Mouse (Mus musculus): ENCODE data around the gene Ikzf3. TPM values are rescaled to one million over a fixed set of nuclear protein-coding genes. Genes with fewer than 3 reads are reported as not detected.

The Ikzf3 gene
- polyA plus RNA-seq, 2 experiments: 0.23 to 0.45 TPM

- no peak for DNase-seq (ENCODE audit: low spot score)
- no peak for ATAC-seq (ENCODE audit: low FRiP score, low read depth)
- H3K4me3 ChIP-seq (replicated peaks; ENCODE audit: low read length): peak overlapping the region; percentile 61
- no peaks in the 10 kb centered on the region for H3K9me3 ChIP-seq (ENCODE audit: control insufficient read depth, low read length)
- peak overlapping the region; percentile 61 for H3K9ac ChIP-seq (ENCODE audit: low read depth, low read length, severe bottlenecking)
- H3K27me3 ChIP-seq (ENCODE audit: control insufficient read depth, insufficient read depth, low read length): peaks cover 17% of the 10 kb centered on the region; the same call in 1 of the 2 replicates
- TF ChIP-seq POLR2A (IDR thresholded peaks at IDR 0.05; ENCODE audit: borderline replicate concordance, extremely low read depth, insufficient read depth, insufficient read length): no peak
- no peak overlapping the region for H3K27ac ChIP-seq (replicated peaks; ENCODE audit: low read depth, low read length)
- peak overlapping the region; percentile 90 for H3K4me2 ChIP-seq (replicated peaks; ENCODE audit: low read depth, low read length, severe bottlenecking)
- WGBS: 5% methylated on average over 24 of the region's 30 CpGs
- H3K36me3 ChIP-seq (ENCODE audit: control insufficient read depth, insufficient read depth, low read length): no peaks in the 10 kb centered on the region
- 0 out of 2 replicates have a peak, but pooled peaks cover 2% of the 10 kb centered on the region for H3K4me1 ChIP-seq (ENCODE audit: control insufficient read depth, insufficient read depth, low read length)
Measured at GRCm38 (mm10) chr11:98458121-98458990, 87.5 kb downstream of the Ikzf3 start.

- WGBS: under 1% methylated on average over 29 of the region's 64 CpGs
- no peak overlapping the region for H3K27ac ChIP-seq (replicated peaks; ENCODE audit: low read depth, low read length)
Measured at GRCm38 (mm10) chr11:98457367-98458120, 88.3 kb downstream of the Ikzf3 start.

GRCm38 (mm10) chr11:98456945-98457344 is 88.9 kb downstream of the Ikzf3 start:
- Histone ChIP-seq H3K4me2 (replicated peaks; ENCODE audit: low read depth, low read length, severe bottlenecking) (peak overlapping the region; percentile 90), H3K27ac (replicated peaks; ENCODE audit: low read depth, low read length) (no peak overlapping the region), H3K9ac (ENCODE audit: low read depth, low read length, severe bottlenecking) (0 out of 2 replicates have a peak overlapping the region, but pooled peaks have one; percentile 61), H3K4me1 (ENCODE audit: control insufficient read depth, insufficient read depth, low read length) (0 out of 2 replicates have a peak, but pooled peaks cover 2% of the 10 kb centered on the region), H3K4me3 (replicated peaks; ENCODE audit: low read length) (peak overlapping the region; percentile 61), H3K36me3 (ENCODE audit: control insufficient read depth, insufficient read depth, low read length) (no peaks in the 10 kb centered on the region), H3K9me3 (ENCODE audit: control insufficient read depth, low read length) (no peaks in the 10 kb centered on the region), H3K27me3 (ENCODE audit: control insufficient read depth, insufficient read depth, low read length) (peaks cover 17% of the 10 kb centered on the region; the same call in 1 of the 2 replicates)
- TF ChIP-seq POLR2A (IDR thresholded peaks at IDR 0.05; ENCODE audit: borderline replicate concordance, extremely low read depth, insufficient read depth, insufficient read length): no peak
- ATAC-seq (ENCODE audit: low FRiP score, low read depth) (peak; percentile 4; the same call in 1 of the 2 replicates), DNase-seq (ENCODE audit: low spot score) (no peak)
- 26% methylated on average over 9 of the region's 9 CpGs for WGBS

More at GRCm38 (mm10) chr11:98457367-98458120, 88.3 kb downstream of the Ikzf3 start:
- Histone ChIP-seq H3K9ac (ENCODE audit: low read depth, low read length, severe bottlenecking) (peak overlapping the region; percentile 61), H3K27me3 (ENCODE audit: control insufficient read depth, insufficient read depth, low read length) (peaks cover 17% of the 10 kb centered on the region; the same call in 1 of the 2 replicates), H3K9me3 (ENCODE audit: control insufficient read depth, low read length) (no peaks in the 10 kb centered on the region), H3K36me3 (ENCODE audit: control insufficient read depth, insufficient read depth, low read length) (no peaks in the 10 kb centered on the region), H3K4me2 (replicated peaks; ENCODE audit: low read depth, low read length, severe bottlenecking) (peak overlapping the region; percentile 90), H3K4me1 (ENCODE audit: control insufficient read depth, insufficient read depth, low read length) (0 out of 2 replicates have a peak, but pooled peaks cover 2% of the 10 kb centered on the region), H3K4me3 (replicated peaks; ENCODE audit: low read length) (peak overlapping the region; percentile 61)
- DNase-seq (ENCODE audit: low spot score): peak; percentile 81
- peak; percentile 56; the same call in 1 of the 2 replicates for TF ChIP-seq POLR2A (IDR thresholded peaks at IDR 0.05; ENCODE audit: borderline replicate concordance, extremely low read depth, insufficient read depth, insufficient read length)
- ATAC-seq (ENCODE audit: low FRiP score, low read depth): peak; percentile 84

- Histone ChIP-seq H3K27me3 (ENCODE audit: control insufficient read depth, insufficient read depth, low read length) (peaks cover 17% of the 10 kb centered on the region; the same call in 1 of the 2 replicates), H3K36me3 (ENCODE audit: control insufficient read depth, insufficient read depth, low read length) (no peaks in the 10 kb centered on the region), H3K4me3 (replicated peaks; ENCODE audit: low read length) (no peak overlapping the region), H3K9me3 (ENCODE audit: control insufficient read depth, low read length) (no peaks in the 10 kb centered on the region), H3K4me1 (ENCODE audit: control insufficient read depth, insufficient read depth, low read length) (0 out of 2 replicates have a peak, but pooled peaks cover 2% of the 10 kb centered on the region), H3K9ac (ENCODE audit: low read depth, low read length, severe bottlenecking) (no peak overlapping the region), H3K27ac (replicated peaks; ENCODE audit: low read depth, low read length) (no peak overlapping the region), H3K4me2 (replicated peaks; ENCODE audit: low read depth, low read length, severe bottlenecking) (no peak overlapping the region)
- no peak for TF ChIP-seq POLR2A (IDR thresholded peaks at IDR 0.05; ENCODE audit: borderline replicate concordance, extremely low read depth, insufficient read depth, insufficient read length)
- ATAC-seq (ENCODE audit: low FRiP score, low read depth) (no peak), DNase-seq (ENCODE audit: low spot score) (no peak)
- WGBS: 76% methylated on average over 5 of the region's 5 CpGs
Measured at GRCm38 (mm10) chr11:98456545-98456944, 89.3 kb downstream of the Ikzf3 start.

- no peak overlapping the region for H3K4me3 ChIP-seq (replicated peaks; ENCODE audit: low read length)
- 85% methylated on average over 4 of the region's 4 CpGs for WGBS
- H3K36me3 ChIP-seq (ENCODE audit: control insufficient read depth, insufficient read depth, low read length): no peaks in the 10 kb centered on the region
- ATAC-seq (ENCODE audit: low FRiP score, low read depth) (no peak), DNase-seq (ENCODE audit: low spot score) (no peak)
- TF ChIP-seq POLR2A (IDR thresholded peaks at IDR 0.05; ENCODE audit: borderline replicate concordance, extremely low read depth, insufficient read depth, insufficient read length): no peak
- H3K9ac ChIP-seq (ENCODE audit: low read depth, low read length, severe bottlenecking): no peak overlapping the region
- 0 out of 2 replicates have a peak, but pooled peaks cover 2% of the 10 kb centered on the region for H3K4me1 ChIP-seq (ENCODE audit: control insufficient read depth, insufficient read depth, low read length)
- peaks cover 17% of the 10 kb centered on the region; the same call in 1 of the 2 replicates for H3K27me3 ChIP-seq (ENCODE audit: control insufficient read depth, insufficient read depth, low read length)
- H3K4me2 ChIP-seq (replicated peaks; ENCODE audit: low read depth, low read length, severe bottlenecking): no peak overlapping the region
- no peaks in the 10 kb centered on the region for H3K9me3 ChIP-seq (ENCODE audit: control insufficient read depth, low read length)
- H3K27ac ChIP-seq (replicated peaks; ENCODE audit: low read depth, low read length): no peak overlapping the region
Measured at GRCm38 (mm10) chr11:98455484-98455883, 90.3 kb downstream of the Ikzf3 start.
